Mouse (Mus musculus) heart, adult 2 months (tissue): ENCODE results near the gene A930004D18Rik. TPM values are rescaled to one million over a fixed set of nuclear protein-coding genes. Genes with fewer than 3 reads are reported as not detected.

Source experiments
- DNase-seq, 2 experiments: peaks; one replicate each; pipeline ENCODE4 v3.0.0; 2021
- H3K27ac ChIP-seq: fragments of 200-600 bp; 2 replicates; pipeline ENCODE4 v1.8.1; 2022
- H3K27me3 ChIP-seq: fragments of 200-500 bp; 2 replicates; pipeline ENCODE4 v1.6.1; 2012; ENCODE audit warnings: mild to moderate bottlenecking, low read length, inconsistent platforms, mixed read lengths; ENCODE audit not compliant: control insufficient read depth, insufficient read depth
- H3K36me3 ChIP-seq: fragments of 200-500 bp; 2 replicates; pipeline ENCODE4 v1.6.1; 2012; ENCODE audit warnings: low read length, inconsistent platforms; ENCODE audit not compliant: control insufficient read depth, insufficient read depth
- H3K4me1 ChIP-seq: fragments of 200-500 bp; 2 replicates; pipeline ENCODE4 v1.6.1; 2011; ENCODE audit warnings: low read length; ENCODE audit not compliant: control insufficient read depth, insufficient read depth
- H3K4me3 ChIP-seq: fragments of 200-600 bp; 2 replicates; pipeline ENCODE4 v1.8.1; 2022
- H3K79me2 ChIP-seq: fragments of 200-500 bp; replicated peaks from 2 replicates; pipeline ENCODE4 v1.6.1; 2012; ENCODE audit warnings: mild to moderate bottlenecking, inconsistent platforms, low read length, moderate library complexity, mixed read lengths; ENCODE audit not compliant: control insufficient read depth, insufficient read depth
- H3K9ac ChIP-seq: fragments of 200-500 bp; 2 replicates; pipeline ENCODE4 v1.6.1; 2012; ENCODE audit warnings: low read depth, mild to moderate bottlenecking, control low read depth, inconsistent platforms, low read length, mixed read lengths
- CTCF ChIP-seq: fragments of 200-600 bp; IDR thresholded peaks from 2 replicates; pipeline ENCODE4 v1.8.1; 2022; ENCODE audit warnings: antibody characterized with exemption, mild to moderate bottlenecking, moderate library complexity
- EP300 ChIP-seq: fragments of 200-500 bp; IDR thresholded peaks from 2 replicates; pipeline ENCODE4 v1.6.1; 2011; ENCODE audit warnings: low read depth, low read length, control low read depth; ENCODE audit not compliant: insufficient read depth
- POLR2A ChIP-seq: fragments of 200-500 bp; IDR thresholded peaks from 2 replicates; pipeline ENCODE4 v1.6.1; 2011; ENCODE audit warnings: mild to moderate bottlenecking, low read depth, low read length, control low read depth; ENCODE audit not compliant: insufficient read depth
- WGBS: fragments of 180-500 bp; shearing (Covaris S2); methylation state at CpG from one replicate; pipeline ENCODE4 v1.1.7; 2018; 5-methylcytosine and 5-hydroxymethylcytosine counted together
- intact Hi-C: fragments of 180-260 bp; cut with DNase I; formaldehyde crosslinking; loops from one replicate; pipeline ENCODE4 v1.15.1; 2025
- polyA plus RNA-seq: library from polyadenylated mRNA; depleted of rRNA; stranded (reverse); fragments of >200 nt; gene quantifications from 2 replicates; pipeline ENCODE4 v1.2.3, GENCODE M21; 2012
- total RNA-seq, 2 experiments: library from RNA; stranded (reverse); gene quantifications; 2 replicates each; pipeline ENCODE4 v1.2.3; 2021

Gene A930004D18Rik
- total and polyA plus RNA-seq, 3 experiments: 2.2 to 4.5 (median 3.4) TPM

- Histone ChIP-seq H3K27me3 (no peaks in the 10 kb centered on the region), H3K4me1 (peaks cover 9% of the 10 kb centered on the region), H3K27ac (no peak overlapping the region; the same call in 1 of the 2 replicates), H3K79me2 (no peaks in the 10 kb centered on the region), H3K4me3 (no peak overlapping the region), H3K9ac (no peak overlapping the region), H3K36me3 (peaks cover 3% of the 10 kb centered on the region)
- WGBS: 72% methylated on average over 2 of the region's 2 CpGs
- TF ChIP-seq POLR2A: no peak
- no peak for TF ChIP-seq CTCF
- no peak for TF ChIP-seq EP300
- intact Hi-C loops: loop anchor here (10.0 kb wide), 1 partner anchor 936 kb away; the partner anchor contains the start of genes 4930426L09Rik and Pip4k2a
- no peak for DNase-seq
These were observed 21.5 kb upstream of the A930004D18Rik start for GRCm38 (mm10) chr2:18059063-18059462.

DNA sequence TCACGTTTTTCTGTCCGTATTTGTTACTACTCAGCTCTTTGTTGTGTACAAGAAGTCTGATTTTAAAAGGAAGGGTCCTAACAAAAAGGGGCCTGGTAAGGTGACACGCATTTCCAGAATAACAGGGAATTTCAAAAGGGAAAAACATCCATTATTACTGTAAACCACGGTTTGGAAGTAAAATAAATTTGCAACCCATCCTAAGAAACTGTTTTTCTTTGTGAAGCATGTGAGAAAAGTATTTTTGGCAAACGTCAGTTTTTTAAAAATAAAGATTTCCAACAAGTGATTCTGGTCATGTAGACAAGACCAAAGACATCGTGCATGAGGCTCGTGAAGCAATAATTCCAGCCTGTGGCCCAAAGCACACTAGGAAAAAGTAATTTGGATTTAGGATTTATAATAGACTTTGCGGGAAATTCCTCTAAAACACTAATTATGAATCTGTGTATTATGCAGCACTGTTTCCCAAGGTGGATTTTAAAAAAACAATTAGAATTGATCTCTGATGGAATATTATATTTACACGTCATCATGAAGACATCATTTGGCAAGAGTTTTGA is 20.7 kb upstream of the A930004D18Rik start:
- 37% methylated on average over 9 of the region's 9 CpGs for WGBS
- DNase-seq: no peak
- H3K27ac ChIP-seq: peak overlapping the region; percentile 99
- H3K79me2 ChIP-seq: no peaks in the 10 kb centered on the region
- TF ChIP-seq POLR2A (no peak), EP300 (no peak), CTCF (no peak)
- peaks cover 3% of the 10 kb centered on the region for H3K36me3 ChIP-seq
- H3K4me1 ChIP-seq: peaks cover 6% of the 10 kb centered on the region
- intact Hi-C loops: loop anchor here (10.0 kb wide), 1 partner anchor 937 kb away; the partner anchor contains the start of genes 4930426L09Rik and Pip4k2a
- H3K9ac ChIP-seq: no peak overlapping the region; the same call in 1 of the 2 replicates
- H3K4me3 ChIP-seq: peak overlapping the region; percentile 71
- no peaks in the 10 kb centered on the region for H3K27me3 ChIP-seq

GRCm38 (mm10) chr2:18057336-18058145 is 20.0 kb upstream of the A930004D18Rik start:
- peaks cover 3% of the 10 kb centered on the region for H3K36me3 ChIP-seq
- intact Hi-C loops: loop anchor here (1.0 to 10.0 kb wide), 3 partner anchors 10 to 937 kb away; partner anchors contain the start of genes 4930426L09Rik and Pip4k2a
- no peaks in the 10 kb centered on the region for H3K79me2 ChIP-seq
- peak overlapping the region; percentile 71 for H3K4me3 ChIP-seq
- H3K9ac ChIP-seq: peak overlapping the region; percentile 87
- DNase-seq: peak; percentile 83
- peak overlapping the region; percentile 99 for H3K27ac ChIP-seq
- no peaks in the 10 kb centered on the region for H3K27me3 ChIP-seq
- WGBS: under 1% methylated on average over 48 of the region's 48 CpGs
- TF ChIP-seq CTCF (no peak), EP300 (no peak), POLR2A (no peak; the same call in 1 of the 2 replicates)
- peaks cover 6% of the 10 kb centered on the region for H3K4me1 ChIP-seq

- peaks cover 3% of the 10 kb centered on the region for H3K36me3 ChIP-seq
These were observed 19.3 kb upstream of the A930004D18Rik start for GRCm38 (mm10) chr2:18056786-18057255.

GRCm38 (mm10) chr2:18055929-18056785 is 18.6 kb upstream of the A930004D18Rik start:
- intact Hi-C loops: loop anchor here (1.0 to 10.0 kb wide), 3 partner anchors 27 to 939 kb away; partner anchors contain the start of genes 4930426L09Rik and Pip4k2a
- DNase-seq: peak; percentile 97 to 98
- Histone ChIP-seq H3K27me3 (no peaks in the 10 kb centered on the region), H3K27ac (peak overlapping the region; percentile 98), H3K4me1 (peaks cover 6% of the 10 kb centered on the region), H3K9ac (peak overlapping the region; percentile 95), H3K36me3 (peaks cover 3% of the 10 kb centered on the region), H3K79me2 (no peaks in the 10 kb centered on the region), H3K4me3 (peak overlapping the region; percentile 74)
- TF ChIP-seq EP300 (no peak), POLR2A (peak; percentile 40; the same call in 1 of the 2 replicates)
- 1% methylated on average over 52 of the region's 66 CpGs for WGBS

More at GRCm38 (mm10) chr2:18056786-18057255, 19.3 kb upstream of the A930004D18Rik start:
- H3K27me3 ChIP-seq: no peaks in the 10 kb centered on the region
- peaks cover 6% of the 10 kb centered on the region for H3K4me1 ChIP-seq
- intact Hi-C loops: loop anchor here (1.0 to 10.0 kb wide), 4 partner anchors 10 to 938 kb away; partner anchors contain the start of genes 4930426L09Rik and Pip4k2a
- H3K4me3 ChIP-seq: peak overlapping the region; percentile 71
- peak overlapping the region; percentile 87 for H3K9ac ChIP-seq
- TF ChIP-seq POLR2A: peak; percentile 84
- peak; percentile 52 for TF ChIP-seq EP300
- no peak; the same call in 1 of the 2 replicates for TF ChIP-seq CTCF
- H3K27ac ChIP-seq: peak overlapping the region; percentile 99
- WGBS: 1% methylated on average over 37 of the region's 50 CpGs
- H3K79me2 ChIP-seq: no peaks in the 10 kb centered on the region
- DNase-seq: peak; percentile 94 to 98
